ENCODE assay signal across 9 mouse cellular contexts in genomic region chr12:84249217-84249616, GRCm38 (mm10). TPM values are rescaled to one million over a fixed set of nuclear protein-coding genes. Genes with fewer than 3 reads are reported as not detected.
DNase-seq lines count a peak whose midpoint lies in the region; ATAC-seq and TF ChIP-seq lines count a peak whose summit lies in the region.
"Had no signal": no experiment of that assay in that cellular context is flagged by ENCODE, and none has a peak within 500 bp of the region (broad histone marks: within the 10 kb centered on the region; RNA-seq: fewer than 3 reads in every experiment).

No protein-coding gene starts in this region.

- H3K4me3 ChIP-seq in cortical plate, adult 2 months (ENCODE audit: insufficient read depth, low read length) = no peak overlapping the region
- no peak overlapping the region for H3K4me3 ChIP-seq in midbrain, embryonic 16.5 days (ENCODE audit: low read depth, low read length)
- H3K4me3 ChIP-seq: limb, embryonic 13.5 days had no signal

- H3K4me2 ChIP-seq in midbrain, embryonic 16.5 days (ENCODE audit: low read length) = no peak overlapping the region
- H3K4me2 ChIP-seq: limb, embryonic 13.5 days had no signal

- H3K27ac ChIP-seq in cortical plate, adult 2 months (ENCODE audit: insufficient read depth, low read length) = no peak overlapping the region
- no peak overlapping the region for H3K27ac ChIP-seq in midbrain, embryonic 16.5 days (ENCODE audit: low read length)
- H3K27ac ChIP-seq: limb, embryonic 13.5 days had no signal

- no peak for TF ChIP-seq POLR2A in cortical plate, adult 2 months (IDR thresholded peaks at IDR 0.05; ENCODE audit: extremely low read depth, insufficient read depth, low read length)

- DNase-seq in CD8-positive naive resting alpha-beta T cell, adult 2 months (ENCODE audit: low read depth in 2 of 2, low spot score in 2 of 2) = peak; percentile 68 to 75
- DNase-seq in WW6 (ENCODE audit: low read depth, low spot score) = peak; percentile 47
- peak; percentile 83 for DNase-seq in heart, adult 8-10 months (ENCODE audit: low spot score)
- DNase-seq in layer of hippocampus, adult 9-10 months (ENCODE audit: low spot score) = peak; percentile 21
- peak; percentile 85 for DNase-seq in lung, postnatal 36 days
- peak; percentile 47 to 63 for DNase-seq in spleen, adult 18-20 months

- H3K36me3 ChIP-seq in midbrain, embryonic 16.5 days (ENCODE audit: control insufficient read depth, insufficient read depth, low read length) = no peaks in the 10 kb centered on the region
- H3K36me3 ChIP-seq: limb, embryonic 13.5 days had no signal

- TF ChIP-seq CTCF in cortical plate, adult 2 months (IDR thresholded peaks at IDR 0.05; ENCODE audit: extremely low read depth, insufficient read depth, low read length) = peak; percentile 74

- WGBS in midbrain, embryonic 16.5 days = 3% methylated on average over 3 of the region's 3 CpGs

- H3K27me3 ChIP-seq in midbrain, embryonic 16.5 days (ENCODE audit: control insufficient read depth, insufficient read depth, low read depth, low read length) = no peaks in the 10 kb centered on the region
- H3K27me3 ChIP-seq: limb, embryonic 13.5 days had no signal

- no peaks in the 10 kb centered on the region for H3K9me3 ChIP-seq in midbrain, embryonic 16.5 days (replicated peaks; ENCODE audit: control insufficient read depth, low read length, poor library complexity, severe bottlenecking)

- no peaks in the 10 kb centered on the region for H3K4me1 ChIP-seq in cortical plate, adult 2 months (ENCODE audit: control insufficient read depth, insufficient read depth, low read length)
- H3K4me1 ChIP-seq in midbrain, embryonic 16.5 days (ENCODE audit: control insufficient read depth, insufficient read depth, low read length) = no peaks in the 10 kb centered on the region
- H3K4me1 ChIP-seq: limb, embryonic 13.5 days had no signal

- ATAC-seq in midbrain, embryonic 16.5 days = no peak

- H3K9ac ChIP-seq in midbrain, embryonic 16.5 days (ENCODE audit: low read depth, low read length) = no peak overlapping the region
- H3K9ac ChIP-seq: limb, embryonic 13.5 days had no signal

RNA-seq across cellular contexts. Expression of gene Elmsan1, which starts 30.5 kb away (rescaled TPM):
- 6.9 and 7.3 TPM in 2 replicates for polyA plus RNA-seq in cortical plate, adult 2 months (2012; rRNA removed)
- 10 to 100 TPM; 13.1 to 17.5 (median 14.5) TPM for total RNA-seq in heart, adult 8-10 months (2022)
- polyA plus RNA-seq in midbrain, embryonic 16.5 days (2015; fragmentation: Nextera tagmentation; extraction: Ambion mirVana) = 2.7 and 3.6 TPM in 2 replicates

RNA-seq across cellular contexts. Expression of gene Ptgr2, which starts 35.8 kb away (rescaled TPM):
- polyA plus RNA-seq in cortical plate, adult 2 months (2012; rRNA removed) = 30.3 and 31.0 TPM in 2 replicates
- total RNA-seq in heart, adult 8-10 months (2022) = 100 to 1,000 TPM; 216 to 264 (median 243) TPM
- 17.8 and 19.8 TPM in 2 replicates for polyA plus RNA-seq in midbrain, embryonic 16.5 days (2015; fragmentation: Nextera tagmentation; extraction: Ambion mirVana)

Comparison
In these comparisons a context has a peak if more than half of its experiments do, and no peak if none do; other contexts are left out.
1. DNase-seq: peak in every context shown above with its lines; median percentile 85 in lung, postnatal 36 days; 83 in heart, adult 8-10 months; 72 in CD8-positive naive resting alpha-beta T cell, adult 2 months; 55 in spleen, adult 18-20 months; 47 in WW6; 21 in layer of hippocampus, adult 9-10 months.